Mouse (Mus musculus) retina, embryonic 14.5 days (tissue): ENCODE measurements around the gene Tmed10.
A peak's percentile ranks its signal among the peaks of the same experiment; 100 is the strongest.

Experiments
- DNase-seq: peaks from one replicate; pipeline ENCODE4 v3.0.0-alpha.2; 2015; ENCODE audit warnings: low spot score

Gene Tmed10

DNA sequence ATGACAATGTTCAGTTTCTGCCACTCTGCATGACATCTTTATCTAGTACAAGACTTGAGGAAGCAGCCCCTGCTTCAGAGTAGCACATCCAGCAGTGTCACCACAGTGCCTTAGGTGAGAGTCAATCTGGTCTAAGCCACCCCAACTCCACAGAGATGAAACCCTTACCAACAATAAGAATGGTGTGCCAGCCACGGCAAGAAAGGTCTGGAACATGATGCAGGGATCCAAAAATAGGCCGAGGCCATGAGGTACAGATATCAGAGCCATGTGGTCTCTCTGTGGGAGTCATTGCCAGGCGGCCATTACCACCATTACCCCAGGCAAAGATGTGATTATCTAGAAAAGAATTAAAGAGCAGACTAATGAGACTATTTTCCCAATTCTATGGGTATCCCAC lies 66.0 kb downstream of the Tmed10 start:
- DNase-seq: no peak

DNA sequence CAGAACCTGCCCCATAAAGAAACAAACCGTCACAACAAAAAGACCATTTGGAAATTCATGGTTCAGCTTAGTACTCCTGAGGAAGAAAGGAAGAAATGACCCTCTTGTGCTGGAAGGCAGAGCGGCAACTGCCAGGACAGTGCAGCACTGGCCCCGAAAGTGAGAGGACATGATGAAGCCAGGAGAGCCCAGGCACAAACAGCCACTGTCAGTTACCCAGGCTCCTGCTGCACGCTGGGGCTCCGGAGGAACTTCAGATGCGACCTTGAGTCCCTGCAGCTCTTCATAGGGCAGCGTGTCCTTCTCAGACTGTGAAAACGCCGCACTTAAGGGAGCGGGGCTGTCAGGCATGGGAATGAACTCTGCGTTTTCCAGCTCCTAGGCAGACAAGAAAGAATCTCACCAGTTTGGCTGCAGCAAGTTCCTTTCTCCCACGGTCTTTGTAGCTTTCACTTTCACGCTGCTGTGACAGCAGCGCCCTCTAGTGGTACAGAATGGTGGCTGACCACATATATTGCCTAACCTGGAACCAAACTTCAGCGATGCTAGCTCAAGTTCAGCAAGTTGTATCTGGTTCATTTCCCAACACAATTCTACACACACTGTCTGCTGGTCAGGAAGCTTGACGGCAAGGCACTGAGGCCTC lies 69.3 kb downstream of the Tmed10 start:
- DNase-seq: peak; percentile 93

DNA sequence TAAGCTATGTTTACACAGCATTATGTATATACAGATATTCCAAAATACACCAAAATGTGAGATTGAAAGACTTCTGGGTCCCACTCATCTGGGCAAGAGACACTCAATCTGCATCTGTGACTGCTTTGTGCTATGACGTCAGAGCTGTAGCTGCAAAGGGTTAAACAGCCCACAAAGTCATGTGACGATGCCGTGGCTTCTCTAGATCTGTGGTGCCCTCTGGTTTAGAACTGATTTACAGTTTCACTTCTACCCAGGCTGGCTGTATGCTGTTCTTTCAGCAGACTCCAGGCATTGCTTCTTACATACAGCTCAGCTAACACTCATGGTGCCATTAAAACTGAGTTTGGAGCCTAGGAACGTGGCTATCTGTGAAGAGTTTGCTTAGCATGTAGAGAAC lies 69.9 kb downstream of the Tmed10 start:
- DNase-seq: no peak

DNA sequence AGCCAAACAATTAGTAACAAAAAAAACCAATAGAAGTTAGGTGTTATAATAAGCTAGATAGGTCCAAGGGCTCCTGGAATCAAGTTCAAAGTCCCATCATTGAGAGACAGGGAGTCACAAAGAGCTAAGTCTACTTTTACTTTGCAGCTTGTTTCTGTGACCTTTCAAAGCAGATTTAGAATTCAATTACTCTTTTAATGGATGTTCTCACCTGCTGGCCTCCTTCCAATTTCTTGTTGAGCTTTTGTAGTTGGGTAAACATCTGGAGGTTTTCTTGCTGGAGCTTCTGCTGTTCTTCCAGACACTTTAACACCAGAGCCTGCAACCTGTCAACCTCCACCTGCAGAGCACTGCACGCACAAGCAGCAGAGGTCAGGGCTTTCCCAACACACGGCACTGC lies 71.4 kb downstream of the Tmed10 start:
- DNase-seq: no peak

DNA sequence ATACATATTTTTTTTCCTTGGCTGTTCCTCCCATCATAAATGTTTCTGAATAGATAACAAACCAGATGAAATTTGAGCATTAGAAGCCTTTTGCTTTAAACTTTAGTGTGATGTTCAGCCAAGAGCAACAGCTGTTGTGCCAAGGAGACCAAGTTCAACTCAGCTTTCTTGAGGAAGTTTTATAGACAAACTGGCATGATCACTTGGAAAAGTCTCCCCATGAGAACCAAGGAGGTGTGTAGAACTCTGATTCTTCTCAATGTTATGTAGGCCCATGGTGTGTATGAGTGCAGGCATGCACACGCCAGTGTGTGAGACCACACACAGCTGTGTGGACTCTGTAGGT lies 75.8 kb downstream of the Tmed10 start:
- DNase-seq: no peak

DNA sequence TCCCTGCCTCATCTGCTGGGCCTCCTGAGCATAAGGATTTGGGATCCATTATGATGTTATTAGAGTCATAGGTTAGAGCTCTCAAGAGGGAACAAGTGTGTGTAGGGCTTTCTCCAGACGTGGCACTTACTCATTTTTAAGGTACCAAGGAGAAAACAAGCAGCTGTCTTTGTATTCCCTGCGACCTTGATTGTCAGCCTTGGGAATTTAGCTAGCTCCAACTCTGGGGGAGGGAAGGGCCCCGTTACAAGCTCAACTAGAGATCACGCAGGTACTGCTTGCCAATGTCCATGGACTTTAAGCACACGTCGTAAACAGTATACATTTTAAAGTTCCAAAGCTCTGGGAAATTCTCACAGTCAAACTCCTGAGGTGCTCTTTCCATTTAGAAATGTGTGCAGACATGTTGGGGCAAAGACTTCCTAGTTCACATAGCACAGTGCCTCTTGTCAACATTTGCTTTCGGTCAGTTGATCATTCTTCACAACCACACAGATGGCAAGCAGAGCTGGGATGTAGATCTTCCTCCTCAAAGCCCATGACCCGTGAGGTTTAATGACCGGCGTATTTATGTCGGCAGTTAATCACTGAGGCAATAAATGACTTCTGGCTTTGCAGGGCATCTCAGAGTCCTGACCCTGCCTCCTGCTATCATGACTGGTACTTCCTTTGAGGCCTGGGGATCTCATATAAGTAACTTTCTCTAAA lies 76.4 kb downstream of the Tmed10 start:
- DNase-seq: no peak

DNA sequence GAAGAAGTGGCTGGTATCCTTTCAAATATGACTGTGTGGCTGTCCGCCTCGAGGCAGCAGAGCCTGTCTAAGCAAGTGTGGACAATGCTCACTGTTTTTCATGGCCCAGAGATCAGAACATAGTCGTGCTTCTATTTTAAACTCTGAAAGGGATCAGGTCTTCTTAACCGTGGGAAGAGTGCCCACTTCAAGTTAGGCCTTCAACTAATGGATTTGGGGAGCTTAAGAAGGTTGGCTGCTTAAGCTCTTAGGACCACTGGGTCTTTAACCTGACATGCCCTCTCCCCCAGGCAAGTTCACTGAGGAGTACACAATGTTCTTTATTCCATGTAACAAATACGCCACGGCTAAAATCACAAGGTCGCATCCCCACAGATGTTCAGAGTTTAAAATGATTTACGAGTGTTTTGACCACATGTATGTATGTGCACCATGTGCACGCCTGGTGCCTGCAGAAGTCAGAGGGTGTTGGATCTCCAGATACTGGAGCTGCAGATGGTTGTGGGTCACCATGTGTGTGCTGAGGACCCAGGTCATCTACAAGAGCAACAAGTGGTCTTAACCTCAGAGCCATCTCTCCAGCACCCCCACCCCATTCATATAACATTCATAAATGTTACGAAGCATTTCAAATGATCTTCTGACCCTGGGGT lies 77.2 kb downstream of the Tmed10 start:
- DNase-seq: no peak

DNA sequence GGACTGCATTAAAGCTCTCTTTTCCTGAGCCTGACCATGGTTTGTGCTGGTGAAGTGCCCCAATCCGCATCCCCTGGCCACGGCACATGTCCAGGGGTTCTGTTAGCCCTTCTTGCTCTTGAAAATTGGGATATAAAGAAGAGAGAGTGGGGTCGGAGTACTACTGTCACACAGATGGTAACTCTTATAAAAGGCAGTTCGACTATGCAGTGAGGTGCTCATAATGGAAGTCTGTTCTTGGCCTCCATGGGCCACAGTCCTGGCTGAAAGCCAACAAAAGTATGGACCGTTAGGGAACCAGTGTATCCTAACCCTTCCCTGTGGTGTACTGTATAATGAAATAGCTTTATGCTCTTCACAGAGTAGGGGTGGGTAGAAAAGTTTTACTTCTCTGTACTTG lies 77.7 kb downstream of the Tmed10 start:
- DNase-seq: no peak

DNA sequence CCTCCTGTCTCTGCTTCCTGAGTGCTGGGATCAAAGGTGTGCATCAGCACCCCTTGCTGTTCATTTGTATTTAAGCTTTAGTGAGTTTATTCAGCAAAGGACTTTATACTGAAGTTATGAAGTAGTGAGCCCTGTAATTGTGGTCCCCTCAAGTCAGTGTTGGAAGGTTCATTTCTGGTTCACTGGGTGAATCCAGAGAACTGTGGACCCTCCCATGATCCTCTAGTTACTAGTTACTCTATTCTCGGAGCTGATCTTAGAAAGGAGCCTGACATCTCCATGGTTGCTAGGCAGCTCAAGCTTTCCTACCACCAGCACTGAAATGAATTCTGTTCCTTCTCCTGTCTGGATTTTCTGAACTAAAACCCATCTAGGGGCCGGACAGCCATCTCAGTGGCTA lies 79.1 kb downstream of the Tmed10 start:
- no peak for DNase-seq

DNA sequence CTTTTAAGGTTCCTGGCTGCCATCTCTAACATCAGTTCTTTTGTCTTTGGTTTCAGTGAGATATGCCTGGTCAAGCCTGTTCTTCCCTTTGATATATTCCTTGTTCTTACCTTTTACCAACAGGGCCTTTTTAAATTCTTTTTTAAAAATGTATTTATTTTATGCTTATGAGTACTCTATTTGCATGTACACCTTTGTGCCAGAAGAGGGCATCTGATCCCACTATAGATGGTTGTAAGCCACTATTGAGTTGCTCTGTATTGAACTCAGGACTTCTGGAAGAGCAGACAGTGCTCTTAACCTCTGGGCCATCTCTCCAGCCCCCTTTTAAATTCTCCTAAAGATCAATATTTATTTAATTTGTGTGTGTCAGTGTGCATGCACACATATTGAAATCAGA lies 81.7 kb downstream of the Tmed10 start:
- DNase-seq: no peak

DNA sequence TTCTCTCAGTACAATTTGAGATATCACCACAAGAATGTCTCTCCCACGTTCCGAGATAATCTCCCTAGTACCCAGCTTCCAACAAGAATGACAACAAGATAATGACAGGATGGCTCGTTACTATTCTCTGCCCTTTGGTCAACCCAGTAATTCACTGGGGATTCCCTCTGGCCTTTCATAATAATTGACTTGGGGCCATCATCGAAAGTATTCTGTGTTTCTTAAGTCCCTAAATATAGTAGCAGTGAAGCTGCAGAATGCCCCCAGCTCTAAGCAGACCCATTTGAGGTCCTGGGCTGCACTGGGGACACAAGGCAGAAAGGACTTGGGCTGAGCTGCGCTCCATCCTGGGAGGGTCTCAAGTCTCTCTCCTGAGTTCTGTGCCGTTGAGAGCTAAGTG lies 82.4 kb downstream of the Tmed10 start:
- no peak for DNase-seq

DNA sequence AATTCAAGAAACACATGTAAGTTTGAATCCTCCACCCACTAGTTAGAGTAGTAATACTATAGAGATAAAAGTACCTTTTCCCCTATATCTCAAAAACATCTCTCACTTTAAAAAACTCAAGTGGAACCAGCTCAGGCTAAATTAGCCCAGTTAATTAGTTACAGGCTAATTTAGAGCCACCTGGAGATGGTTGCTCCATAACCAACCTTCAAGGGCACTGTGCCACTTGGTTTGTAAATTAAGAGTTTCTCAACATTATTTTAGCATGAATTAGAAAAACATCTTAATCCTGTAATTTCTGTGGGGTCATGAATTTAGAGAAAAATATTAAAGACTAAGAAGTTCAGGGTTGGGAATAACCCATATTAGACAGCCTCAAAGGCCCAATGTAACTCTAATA lies 83.1 kb downstream of the Tmed10 start:
- DNase-seq: no peak

DNA sequence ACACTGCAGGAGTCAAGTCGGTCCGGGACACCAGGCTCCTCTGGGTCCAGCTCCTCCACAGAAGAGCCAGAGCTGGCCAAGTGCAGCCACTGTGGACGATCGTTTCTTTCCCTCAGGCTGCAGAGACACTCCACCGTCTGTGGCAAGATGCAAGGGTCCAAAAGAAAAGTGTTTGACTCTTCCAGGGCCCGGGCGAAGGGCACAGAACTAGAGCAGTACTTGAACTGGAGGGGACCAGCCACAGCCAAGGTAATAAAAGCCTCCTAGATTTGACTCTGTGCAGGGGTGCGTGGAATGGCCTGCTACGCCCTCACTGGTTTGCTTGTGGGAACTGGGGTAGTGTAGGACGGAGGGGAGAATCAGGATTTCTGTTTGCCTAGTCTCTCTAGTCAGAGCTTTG lies 84.0 kb downstream of the Tmed10 start:
- no peak for DNase-seq
